Mouse (Mus musculus) cerebellum, adult 2 months (tissue): ENCODE measurements around the gene Plekhb1.

ENCODE experiments used
- CTCF ChIP-seq: fragments of 200-500 bp; IDR thresholded peaks from 2 replicates; pipeline ENCODE4 v1.5.1; 2011; ENCODE audit warnings: low read depth, mild to moderate bottlenecking, control low read depth, low read length, moderate library complexity, borderline replicate concordance; ENCODE audit not compliant: insufficient read depth
- POLR2A ChIP-seq: fragments of 200-500 bp; IDR thresholded peaks from 2 replicates; pipeline ENCODE4 v1.6.1; 2011; ENCODE audit warnings: low read length, control low read depth, borderline replicate concordance; ENCODE audit not compliant: insufficient read depth

DNA sequence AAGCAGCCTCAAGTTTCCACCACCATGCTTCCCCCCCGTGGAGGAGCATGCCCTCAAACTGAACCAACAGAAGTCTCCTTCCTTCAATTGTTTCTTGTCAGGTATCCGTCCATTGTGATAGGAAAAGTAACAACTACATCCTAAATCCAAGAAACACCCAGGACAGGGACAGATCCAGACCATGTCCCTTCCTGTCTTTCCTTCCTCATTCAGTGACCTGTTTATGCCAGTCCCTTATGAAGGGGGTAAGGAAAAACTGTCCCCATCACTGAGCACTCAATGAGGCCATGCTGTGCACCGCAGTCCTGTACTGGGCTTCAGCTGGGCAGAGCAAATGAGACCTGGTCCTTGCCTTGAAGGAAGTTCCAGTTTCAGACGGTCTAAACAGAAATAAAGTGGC, 13.1 kb downstream of the Plekhb1 start:
- TF ChIP-seq POLR2A: no peak
- no peak for TF ChIP-seq CTCF
